Mouse (Mus musculus) effector memory CD4-positive, alpha-beta T cell, adult 7 months (primary cell): ENCODE results near the gene 4930430A15Rik. TPM values are rescaled to one million over a fixed set of nuclear protein-coding genes. Genes with fewer than 3 reads are reported as not detected.

ENCODE experiments used
- polyA plus RNA-seq: library from polyadenylated mRNA; unstranded; fragments of 100-300 nt; shearing (Covaris generic); gene quantifications from one replicate; pipeline ENCODE4 v1.2.1, GENCODE M21; 2017

Gene 4930430A15Rik
- polyA plus RNA-seq: not detected

GRCm38 (mm10) chr2:111229502-111229901 is at the start of gene 4930430A15Rik:
Gene 4930430A15Rik (minus strand): TSS chr2:111229602.

GRCm38 (mm10) chr2:111274006-111274405 is 44.6 kb upstream of the 4930430A15Rik start, which contains the start of gene Olfr1277:
Gene Olfr1277 (minus strand): TSS chr2:111274106.

GRCm38 (mm10) chr2:111254216-111254615 is 24.8 kb upstream of the 4930430A15Rik start, which contains the start of gene Olfr1276:
Gene Olfr1276 (plus strand): TSS chr2:111254516.

GRCm38 (mm10) chr2:111235186-111235585 is 5.8 kb upstream of the 4930430A15Rik start, which contains the start of gene Olfr1275:
Gene Olfr1275 (minus strand): TSS chr2:111235286.

GRCm38 (mm10) chr2:111152836-111153235 is 76.6 kb downstream of the 4930430A15Rik start, which contains the start of gene Gm15130:
Gene Gm15130 (minus strand): TSS chr2:111152936.

Other genes with a start within 250 kb of the 4930430A15Rik start
- not detected for gene Gm13941, start 123.6 kb downstream of the 4930430A15Rik start, polyA plus RNA-seq
- gene Gm15130, start 76.7 kb downstream of the 4930430A15Rik start, polyA plus RNA-seq: not detected
- not detected for gene Olfr1275, start 5.7 kb upstream of the 4930430A15Rik start, polyA plus RNA-seq
- not detected for gene Olfr1276, start 24.9 kb upstream of the 4930430A15Rik start, polyA plus RNA-seq
- gene Olfr1277, start 44.5 kb upstream of the 4930430A15Rik start, polyA plus RNA-seq: not detected
- not detected for gene Olfr1278, start 60.5 kb upstream of the 4930430A15Rik start, polyA plus RNA-seq
- not detected for gene Olfr1279, start 71.0 kb upstream of the 4930430A15Rik start, polyA plus RNA-seq
- not detected for gene Olfr1280, start 84.4 kb upstream of the 4930430A15Rik start, polyA plus RNA-seq
- gene Olfr1281, start 96.9 kb upstream of the 4930430A15Rik start, polyA plus RNA-seq: not detected
- gene Olfr1282, start 106.5 kb upstream of the 4930430A15Rik start, polyA plus RNA-seq: not detected
- not detected for gene Olfr1283, start 137.2 kb upstream of the 4930430A15Rik start, polyA plus RNA-seq
- gene Olfr1284, start 145.9 kb upstream of the 4930430A15Rik start, polyA plus RNA-seq: not detected
- gene Olfr1286, start 193.5 kb upstream of the 4930430A15Rik start, polyA plus RNA-seq: not detected
- gene Olfr1287, start 219.5 kb upstream of the 4930430A15Rik start, polyA plus RNA-seq: not detected
- not detected for gene Olfr1288, start 244.5 kb upstream of the 4930430A15Rik start, polyA plus RNA-seq